Comparison of ENCODE assay signal across 23 mouse cellular contexts in the genomic region with DNA sequence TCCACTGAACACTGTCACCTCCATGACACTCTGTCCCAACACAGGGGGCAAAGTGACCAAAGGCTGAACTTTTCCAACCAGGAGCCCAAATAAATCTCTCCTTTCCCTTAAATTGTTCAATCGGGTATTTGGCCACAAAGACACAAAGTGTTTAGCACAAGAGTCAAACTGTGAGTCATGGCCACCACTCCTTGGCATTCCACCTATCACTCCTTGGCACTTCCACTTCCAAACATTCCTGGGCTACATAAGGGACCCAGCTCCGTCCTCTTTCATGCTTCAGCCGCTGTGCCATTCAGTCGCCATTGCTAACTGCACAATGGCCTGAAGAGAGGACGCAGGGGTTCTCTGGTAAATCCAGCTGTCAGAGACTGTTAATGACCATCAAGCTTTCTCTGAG.
DNase-seq lines count a peak whose midpoint lies in the region; ATAC-seq and TF ChIP-seq lines count a peak whose summit lies in the region.
"Had no signal": no experiment of that assay in that cellular context is flagged by ENCODE, and none has a peak within 500 bp of the region (broad histone marks: within the 10 kb centered on the region; RNA-seq: fewer than 3 reads in every experiment).

No protein-coding gene starts in this region.

- H3K27me3 ChIP-seq in hindbrain, embryonic 10.5 days (ENCODE audit: insufficient read depth, poor library complexity, severe bottlenecking), result 0 out of 2 replicates have a peak, but pooled peaks cover under 1% of the 10 kb centered on the region
- 0 out of 2 replicates have a peak, but pooled peaks cover 7% of the 10 kb centered on the region for H3K27me3 ChIP-seq in hindbrain, embryonic 13.5 days
- H3K27me3 ChIP-seq in lung, postnatal 0 days (replicated peaks; ENCODE audit: insufficient read depth, low read length), result no peaks in the 10 kb centered on the region
- no peaks in the 10 kb centered on the region; the same call in 1 of the 2 replicates for H3K27me3 ChIP-seq in midbrain, embryonic 10.5 days (ENCODE audit: low read depth, poor library complexity, severe bottlenecking)
- no peaks in the 10 kb centered on the region for H3K27me3 ChIP-seq in midbrain, embryonic 15.5 days (replicated peaks)
- H3K27me3 ChIP-seq in midbrain, embryonic 12.5 days, result no peaks in the 10 kb centered on the region
- no peaks in the 10 kb centered on the region for H3K27me3 ChIP-seq in midbrain, postnatal 0 days (ENCODE audit: insufficient read depth, low read length)
- H3K27me3 ChIP-seq: embryonic facial prominence, embryonic 13.5 days; embryonic facial prominence, embryonic 15.5 days had no signal

- peaks cover 69% of the 10 kb centered on the region for H3K4me1 ChIP-seq in hindbrain, embryonic 10.5 days (replicated peaks)
- H3K4me1 ChIP-seq in hindbrain, embryonic 13.5 days (replicated peaks), result peaks cover 25% of the 10 kb centered on the region
- peaks cover 10% of the 10 kb centered on the region; the same call in 1 of the 2 replicates for H3K4me1 ChIP-seq in lung, postnatal 0 days (ENCODE audit: insufficient read depth, low read depth, low read length)
- no peaks in the 10 kb centered on the region; the same call in none of the 2 replicates for H3K4me1 ChIP-seq in lung, adult 2 months (ENCODE audit: control insufficient read depth, insufficient read depth, low read length)
- peaks cover 87% of the 10 kb centered on the region for H3K4me1 ChIP-seq in midbrain, embryonic 10.5 days
- H3K4me1 ChIP-seq in midbrain, embryonic 15.5 days, result peaks cover 2% of the 10 kb centered on the region; the same call in 1 of the 2 replicates
- H3K4me1 ChIP-seq in midbrain, embryonic 12.5 days, result peaks cover 36% of the 10 kb centered on the region
- H3K4me1 ChIP-seq in midbrain, postnatal 0 days (ENCODE audit: insufficient read depth, low read length), result no peaks in the 10 kb centered on the region

- DNase-seq in hindbrain, embryonic 10.5 days (ENCODE audit: low spot score), result no peak
- DNase-seq in lung, postnatal 0 days (ENCODE audit: low spot score), result peak; percentile 68
- DNase-seq in lung, adult 2 months, result no peak
- no peak for DNase-seq in midbrain, embryonic 10.5 days (ENCODE audit: low spot score)
- no peak for DNase-seq in midbrain, postnatal 0 days (ENCODE audit: low spot score)
- DNase-seq: adrenal gland, adult 2 months; adrenal gland, postnatal 10 days; adrenal gland, postnatal 25 days; cerebellum, adult 11 months; cerebellum, adult 18-20 months; cerebellum, adult 8-10 months; cerebellum, adult 9-11 months; cerebellum, postnatal 14 days; cerebellum, postnatal 36 days; embryo, embryonic 11 days had no signal

- H3K4me2 ChIP-seq in hindbrain, embryonic 13.5 days, result no peak overlapping the region
- H3K4me2 ChIP-seq in lung, postnatal 0 days (replicated peaks; ENCODE audit: low read depth, low read length), result no peak overlapping the region
- H3K4me2 ChIP-seq in midbrain, embryonic 15.5 days, result no peak overlapping the region
- no peak overlapping the region for H3K4me2 ChIP-seq in midbrain, embryonic 12.5 days (replicated peaks)
- H3K4me2 ChIP-seq in midbrain, postnatal 0 days (ENCODE audit: low read depth, low read length, poor library complexity, severe bottlenecking), result no peak overlapping the region
- H3K4me2 ChIP-seq: embryonic facial prominence, embryonic 13.5 days; embryonic facial prominence, embryonic 15.5 days had no signal

- TF ChIP-seq POLR2A in lung, adult 2 months (IDR thresholded peaks at IDR 0.05; ENCODE audit: borderline replicate concordance, extremely low read depth, low read depth, low read length), result no peak

- peak; percentile 51; the same call in 1 of the 2 replicates for TF ChIP-seq EP300 in lung, postnatal 0 days (IDR thresholded peaks at IDR 0.05)

- WGBS in hindbrain, embryonic 10.5 days, result 65% methylated on average over 5 of the region's 5 CpGs
- WGBS in hindbrain, embryonic 13.5 days, result 60% methylated on average over 5 of the region's 5 CpGs
- 64% methylated on average over 5 of the region's 5 CpGs for WGBS in lung, postnatal 0 days
- WGBS in lung, adult 2 months, result 63% methylated on average over 5 of the region's 5 CpGs
- 71% methylated on average over 5 of the region's 5 CpGs for WGBS in midbrain, embryonic 10.5 days
- WGBS in midbrain, embryonic 15.5 days, result 52% methylated on average over 5 of the region's 5 CpGs
- 61% methylated on average over 5 of the region's 5 CpGs for WGBS in midbrain, embryonic 12.5 days
- 56% methylated on average over 5 of the region's 5 CpGs for WGBS in midbrain, postnatal 0 days

- ATAC-seq in hindbrain, embryonic 13.5 days (ENCODE audit: low FRiP score), result no peak
- ATAC-seq in lung, postnatal 0 days, result peak; percentile 67
- ATAC-seq in midbrain, embryonic 15.5 days (replicated peaks), result no peak
- ATAC-seq in midbrain, embryonic 12.5 days (ENCODE audit: low FRiP score, low read depth), result no peak
- ATAC-seq in midbrain, postnatal 0 days (ENCODE audit: low FRiP score), result no peak
- ATAC-seq: forebrain, embryonic 14.5 days; forebrain, embryonic 16.5 days had no signal

- H3K36me3 ChIP-seq in hindbrain, embryonic 10.5 days, result 0 out of 2 replicates have a peak, but pooled peaks cover 2% of the 10 kb centered on the region
- no peaks in the 10 kb centered on the region for H3K36me3 ChIP-seq in hindbrain, embryonic 13.5 days
- no peaks in the 10 kb centered on the region for H3K36me3 ChIP-seq in lung, postnatal 0 days (ENCODE audit: insufficient read depth, low read length)
- H3K36me3 ChIP-seq in midbrain, embryonic 10.5 days, result peaks cover 46% of the 10 kb centered on the region
- H3K36me3 ChIP-seq in midbrain, embryonic 15.5 days (replicated peaks), result no peaks in the 10 kb centered on the region
- H3K36me3 ChIP-seq in midbrain, embryonic 12.5 days, result no peaks in the 10 kb centered on the region
- H3K36me3 ChIP-seq in midbrain, postnatal 0 days (ENCODE audit: insufficient read depth, low read length), result no peaks in the 10 kb centered on the region
- H3K36me3 ChIP-seq: embryonic facial prominence, embryonic 13.5 days; embryonic facial prominence, embryonic 15.5 days had no signal

- no peak overlapping the region for H3K4me3 ChIP-seq in hindbrain, embryonic 10.5 days
- H3K4me3 ChIP-seq in hindbrain, embryonic 13.5 days, result no peak overlapping the region
- no peak overlapping the region for H3K4me3 ChIP-seq in lung, postnatal 0 days (ENCODE audit: low read depth, low read length)
- no peak overlapping the region for H3K4me3 ChIP-seq in lung, adult 2 months (replicated peaks; ENCODE audit: extremely low read depth, low read depth, low read length)
- no peak overlapping the region for H3K4me3 ChIP-seq in midbrain, embryonic 10.5 days
- H3K4me3 ChIP-seq in midbrain, embryonic 15.5 days, result no peak overlapping the region
- no peak overlapping the region for H3K4me3 ChIP-seq in midbrain, embryonic 12.5 days
- H3K4me3 ChIP-seq in midbrain, postnatal 0 days (ENCODE audit: low read depth, low read length), result no peak overlapping the region
- H3K4me3 ChIP-seq: embryonic facial prominence, embryonic 13.5 days; embryonic facial prominence, embryonic 15.5 days; erythroblast, embryonic 14.5 days had no signal

- H3K27ac ChIP-seq in hindbrain, embryonic 10.5 days, result peak overlapping the region; percentile 67
- H3K27ac ChIP-seq in hindbrain, embryonic 13.5 days, result no peak overlapping the region
- H3K27ac ChIP-seq in lung, postnatal 0 days (ENCODE audit: low read length), result peak overlapping the region; percentile 35; the same call in 1 of the 2 replicates
- H3K27ac ChIP-seq in midbrain, embryonic 10.5 days (replicated peaks), result peak overlapping the region; percentile 76
- no peak overlapping the region for H3K27ac ChIP-seq in midbrain, embryonic 15.5 days
- H3K27ac ChIP-seq in midbrain, embryonic 12.5 days (replicated peaks), result peak overlapping the region; percentile 11; the same call in 1 of the 2 replicates
- no peak overlapping the region for H3K27ac ChIP-seq in midbrain, postnatal 0 days (ENCODE audit: low read depth, low read length)
- H3K27ac ChIP-seq: embryonic facial prominence, embryonic 13.5 days; embryonic facial prominence, embryonic 15.5 days had no signal

- no peak overlapping the region for H3K9ac ChIP-seq in hindbrain, embryonic 13.5 days
- no peak overlapping the region for H3K9ac ChIP-seq in lung, postnatal 0 days (replicated peaks; ENCODE audit: low read depth)
- H3K9ac ChIP-seq in midbrain, embryonic 15.5 days, result no peak overlapping the region
- no peak overlapping the region for H3K9ac ChIP-seq in midbrain, embryonic 12.5 days (replicated peaks)
- H3K9ac ChIP-seq in midbrain, postnatal 0 days (replicated peaks; ENCODE audit: low read length, poor library complexity, severe bottlenecking), result no peak overlapping the region
- H3K9ac ChIP-seq: embryonic facial prominence, embryonic 13.5 days; embryonic facial prominence, embryonic 15.5 days had no signal

- no peak for TF ChIP-seq CTCF in lung, postnatal 0 days (IDR thresholded peaks at IDR 0.05)
- no peak for TF ChIP-seq CTCF in lung, adult 2 months (IDR thresholded peaks at IDR 0.05; ENCODE audit: insufficient read depth, low read length)
- no peak for TF ChIP-seq CTCF in midbrain, postnatal 0 days (IDR thresholded peaks at IDR 0.05)

- H3K9me3 ChIP-seq in hindbrain, embryonic 10.5 days, result no peaks in the 10 kb centered on the region
- no peaks in the 10 kb centered on the region for H3K9me3 ChIP-seq in hindbrain, embryonic 13.5 days
- no peaks in the 10 kb centered on the region for H3K9me3 ChIP-seq in lung, postnatal 0 days (ENCODE audit: low read length)
- H3K9me3 ChIP-seq in midbrain, embryonic 10.5 days (replicated peaks), result no peaks in the 10 kb centered on the region
- no peaks in the 10 kb centered on the region for H3K9me3 ChIP-seq in midbrain, embryonic 15.5 days
- no peaks in the 10 kb centered on the region for H3K9me3 ChIP-seq in midbrain, embryonic 12.5 days
- H3K9me3 ChIP-seq in midbrain, postnatal 0 days (ENCODE audit: low read length), result no peaks in the 10 kb centered on the region
- H3K9me3 ChIP-seq: embryonic facial prominence, embryonic 13.5 days; embryonic facial prominence, embryonic 15.5 days had no signal

Comparison
In these comparisons a context has a peak if more than half of its experiments do, and no peak if none do; other contexts are left out.
1. H3K27ac ChIP-seq: peak in hindbrain, embryonic 10.5 days (single experiment), lung, postnatal 0 days (single experiment), midbrain, embryonic 10.5 days (single experiment) and midbrain, embryonic 12.5 days (single experiment); none in hindbrain, embryonic 13.5 days (single experiment), midbrain, embryonic 15.5 days (single experiment) and midbrain, postnatal 0 days (single experiment).